Mouse (Mus musculus): ENCODE results near the gene Grin3b. TPM values are rescaled to one million over a fixed set of nuclear protein-coding genes. Genes with fewer than 3 reads are reported as not detected.
A peak's percentile ranks its signal among the peaks of the same experiment; 100 is the strongest.

The Grin3b gene
- polyA plus RNA-seq, 1 experiment: not detected

DNA sequence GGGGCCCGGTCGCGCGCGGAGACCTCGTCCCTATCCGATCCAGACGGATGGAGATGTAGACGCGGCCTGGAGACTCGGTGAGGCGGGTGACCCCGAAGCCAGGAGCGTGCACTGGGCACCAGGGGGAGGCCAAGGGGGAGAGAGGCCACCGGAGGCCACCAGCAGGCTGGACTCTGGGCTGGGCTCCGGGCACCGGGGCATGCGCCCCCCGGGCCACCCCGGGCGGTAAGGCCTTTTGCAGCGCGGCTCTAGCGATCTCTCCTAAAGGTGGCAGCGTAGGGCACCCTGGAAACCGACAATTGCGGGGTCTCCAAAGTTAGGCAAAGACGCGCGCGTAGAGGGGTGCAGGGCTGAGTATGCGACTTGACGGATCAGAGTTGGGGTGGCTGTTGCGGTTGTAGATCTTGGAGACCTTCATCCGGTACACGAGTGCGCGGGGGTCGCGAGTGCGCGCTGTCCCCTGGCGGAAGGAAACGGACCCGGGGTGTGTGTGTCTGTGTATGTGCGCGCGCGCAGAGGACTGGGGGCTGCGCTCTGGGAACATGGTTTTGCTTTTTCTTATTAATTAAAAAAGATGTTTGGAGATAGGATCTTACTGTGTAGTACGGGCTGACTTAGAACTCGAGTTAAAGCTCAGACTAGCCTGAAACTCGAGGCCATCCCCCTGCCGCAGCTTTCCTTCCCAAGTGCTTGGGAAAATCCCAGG, 43.0 kb upstream of the Grin3b start:
- WGBS: under 1% methylated on average over 54 of the region's 54 CpGs
- Histone ChIP-seq H3K4me1 (ENCODE audit: control insufficient read depth, insufficient read depth, low read length) (peaks cover 1% of the 10 kb centered on the region; the same call in 1 of the 2 replicates), H3K4me3 (replicated peaks; ENCODE audit: control insufficient read depth, low read depth, low read length) (peak overlapping the region; percentile 82), H3K27ac (ENCODE audit: control insufficient read depth, insufficient read depth, low read depth, low read length, poor library complexity) (peak overlapping the region; percentile 89)
- TF ChIP-seq CTCF (IDR thresholded peaks at IDR 0.05; ENCODE audit: control insufficient read depth, insufficient read depth, low read length) (no peak), POLR2A (IDR thresholded peaks at IDR 0.05; ENCODE audit: borderline replicate concordance, control insufficient read depth, low read depth, low read length) (peak; percentile 5; the same call in 1 of the 2 replicates)

DNA sequence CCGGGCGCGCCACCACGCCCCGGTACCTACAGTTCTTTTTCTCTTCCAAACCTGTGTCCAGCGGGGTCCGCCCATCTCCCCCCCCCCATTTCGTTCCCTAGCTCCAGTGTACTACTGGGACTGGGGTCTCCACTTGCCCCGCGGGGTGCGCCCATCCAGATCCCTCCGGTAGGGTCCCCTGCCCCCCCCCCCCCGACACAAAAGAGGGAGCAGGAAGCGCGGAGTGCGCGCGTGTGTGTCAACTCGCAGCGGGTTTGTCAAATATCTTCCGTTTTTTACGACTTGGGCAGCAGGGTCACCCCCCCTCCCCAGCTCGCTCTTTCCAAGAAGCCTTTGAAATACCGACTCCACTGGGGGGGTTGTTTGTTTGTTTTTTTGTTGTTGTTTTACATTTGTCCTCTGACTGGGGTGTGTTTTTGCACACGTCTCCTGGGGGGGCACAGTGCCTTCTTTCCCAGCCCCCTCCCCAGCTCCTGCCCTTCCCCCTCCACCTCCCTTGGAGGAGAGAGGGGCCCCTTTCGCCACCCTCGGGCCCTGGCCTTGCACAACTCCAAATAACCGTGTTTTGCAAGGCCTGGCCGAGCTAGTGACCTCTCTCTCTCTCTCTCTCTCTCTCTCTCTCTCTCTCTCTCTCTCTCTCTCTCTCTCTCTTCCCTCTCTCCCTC, 42.4 kb upstream of the Grin3b start:
- WGBS: 1% methylated on average over 29 of the region's 29 CpGs
- 0 out of 2 replicates have a peak, but pooled peaks have one; percentile 7 for TF ChIP-seq POLR2A (IDR thresholded peaks at IDR 0.05; ENCODE audit: borderline replicate concordance, control insufficient read depth, low read depth, low read length)
- TF ChIP-seq CTCF (IDR thresholded peaks at IDR 0.05; ENCODE audit: control insufficient read depth, insufficient read depth, low read length): no peak
- Histone ChIP-seq H3K4me1 (ENCODE audit: control insufficient read depth, insufficient read depth, low read length) (peaks cover 1% of the 10 kb centered on the region), H3K4me3 (replicated peaks; ENCODE audit: control insufficient read depth, low read depth, low read length) (peak overlapping the region; percentile 82), H3K27ac (ENCODE audit: control insufficient read depth, insufficient read depth, low read depth, low read length, poor library complexity) (peak overlapping the region; percentile 89)

DNA sequence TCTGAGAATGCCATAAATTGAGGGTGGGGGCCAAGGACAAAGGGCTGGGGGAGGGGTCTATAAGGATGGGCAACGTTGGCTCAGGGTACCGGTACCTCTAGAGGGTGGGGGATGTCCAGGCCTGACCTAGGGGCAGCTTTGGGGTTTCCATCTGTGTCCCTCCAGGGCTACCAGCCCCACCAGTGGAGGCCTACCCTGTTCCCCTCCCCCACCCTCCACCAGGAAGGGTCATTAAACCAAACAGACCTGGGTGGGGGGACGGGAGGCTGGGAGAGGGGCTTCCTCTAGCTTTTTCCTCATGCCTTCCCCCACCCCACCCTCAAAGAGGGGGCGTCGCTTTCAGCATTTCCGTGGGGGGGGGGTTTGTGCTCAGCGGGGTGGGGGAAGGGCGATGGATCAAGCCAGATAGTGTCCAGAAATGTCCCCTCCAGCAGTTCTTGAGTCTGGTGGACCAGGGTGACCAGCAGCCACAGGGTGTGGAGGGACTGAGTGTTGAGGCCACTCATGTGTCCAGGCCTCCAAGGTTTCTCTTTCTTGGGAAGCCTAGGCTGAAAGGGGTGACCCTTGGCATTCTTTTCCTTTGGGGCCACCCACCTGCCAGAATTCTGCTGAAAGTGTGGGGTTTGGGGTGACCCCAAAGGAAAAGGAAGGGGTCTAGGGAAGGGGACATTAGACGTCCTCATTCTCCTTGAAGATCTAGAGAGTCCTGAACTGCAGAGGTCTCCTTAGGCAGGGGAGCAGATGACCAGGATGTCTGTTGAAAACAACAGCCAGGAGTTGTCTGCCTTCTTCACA, 41.4 kb upstream of the Grin3b start:
- TF ChIP-seq CTCF (IDR thresholded peaks at IDR 0.05; ENCODE audit: control insufficient read depth, insufficient read depth, low read length): no peak
- peak overlapping the region; percentile 89 for H3K27ac ChIP-seq (ENCODE audit: control insufficient read depth, insufficient read depth, low read depth, low read length, poor library complexity)
- H3K4me3 ChIP-seq (replicated peaks; ENCODE audit: control insufficient read depth, low read depth, low read length): peak overlapping the region; percentile 64
- WGBS: 45% methylated on average over 9 of the region's 9 CpGs
- H3K4me1 ChIP-seq (ENCODE audit: control insufficient read depth, insufficient read depth, low read length): peaks cover 5% of the 10 kb centered on the region

DNA sequence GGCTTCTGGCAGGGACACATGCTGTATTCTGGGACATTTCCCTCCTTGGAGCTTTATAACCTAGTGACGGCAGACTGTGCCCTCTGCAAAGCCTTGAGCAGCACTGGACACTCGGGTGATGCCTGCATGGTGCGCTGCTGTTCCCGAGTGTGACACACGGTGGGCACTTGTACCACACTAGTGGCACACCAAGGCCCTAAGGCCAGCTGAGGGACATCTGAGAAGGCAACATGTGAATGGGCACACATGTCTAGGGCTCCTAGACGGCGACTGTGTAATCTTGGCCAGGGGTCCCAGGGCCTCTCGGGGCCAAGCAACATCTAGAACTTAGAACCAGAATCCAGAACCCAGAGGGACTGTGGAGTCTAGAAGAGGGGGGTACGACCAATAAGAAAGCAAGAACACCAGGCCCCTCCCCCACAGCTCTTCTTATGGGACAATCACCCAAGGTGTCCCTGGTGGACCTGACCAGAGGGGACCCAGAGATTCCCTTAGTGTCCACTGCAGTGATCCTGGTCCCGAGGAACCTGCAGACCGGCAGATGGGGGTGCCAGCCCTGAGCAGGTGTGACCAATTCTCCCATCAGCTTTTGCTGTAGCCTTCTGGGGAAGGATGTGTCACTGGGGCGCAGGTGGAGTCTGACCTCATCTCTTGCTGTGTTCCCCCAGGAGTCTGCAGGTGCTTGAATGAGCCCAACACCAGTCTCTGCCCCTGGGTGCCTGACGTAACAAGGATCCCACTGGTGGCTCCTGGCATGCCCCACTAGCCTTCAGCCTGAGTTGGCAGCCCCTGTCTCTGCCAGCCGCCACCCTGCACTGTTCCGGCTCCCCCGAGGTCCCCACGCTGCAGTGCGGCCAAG, 40.3 kb upstream of the Grin3b start:
- H3K4me1 ChIP-seq (ENCODE audit: control insufficient read depth, insufficient read depth, low read length): peaks cover 6% of the 10 kb centered on the region
- no peak overlapping the region for H3K27ac ChIP-seq (ENCODE audit: control insufficient read depth, insufficient read depth, low read depth, low read length, poor library complexity)
- 81% methylated on average over 18 of the region's 18 CpGs for WGBS
- H3K4me3 ChIP-seq (replicated peaks; ENCODE audit: control insufficient read depth, low read depth, low read length): no peak overlapping the region
- TF ChIP-seq CTCF (IDR thresholded peaks at IDR 0.05; ENCODE audit: control insufficient read depth, insufficient read depth, low read length) (no peak), POLR2A (IDR thresholded peaks at IDR 0.05; ENCODE audit: borderline replicate concordance, control insufficient read depth, low read depth, low read length) (no peak)

DNA sequence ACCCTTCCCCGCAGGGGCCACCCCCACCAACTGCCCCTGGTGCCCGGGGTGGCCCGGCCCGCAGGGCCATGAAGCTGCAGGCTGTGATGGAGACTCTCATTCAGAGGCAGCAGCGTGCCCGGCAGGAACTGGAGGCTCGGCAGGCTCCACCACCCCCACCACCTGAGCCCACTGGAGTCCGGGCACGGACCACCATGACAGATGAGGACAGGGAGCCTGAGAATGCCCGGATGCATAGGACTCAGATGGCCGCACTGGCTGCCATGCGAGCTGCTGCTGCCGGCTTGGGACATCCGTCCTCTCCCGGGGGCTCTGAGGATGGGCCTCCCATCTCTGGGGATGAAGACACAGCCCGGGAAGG, 39.7 kb upstream of the Grin3b start:
- TF ChIP-seq CTCF (IDR thresholded peaks at IDR 0.05; ENCODE audit: control insufficient read depth, insufficient read depth, low read length) (no peak), POLR2A (IDR thresholded peaks at IDR 0.05; ENCODE audit: borderline replicate concordance, control insufficient read depth, low read depth, low read length) (no peak)
- 90% methylated on average over 16 of the region's 16 CpGs for WGBS
- Histone ChIP-seq H3K4me1 (ENCODE audit: control insufficient read depth, insufficient read depth, low read length) (peaks cover 6% of the 10 kb centered on the region), H3K27ac (ENCODE audit: control insufficient read depth, insufficient read depth, low read depth, low read length, poor library complexity) (no peak overlapping the region), H3K4me3 (replicated peaks; ENCODE audit: control insufficient read depth, low read depth, low read length) (no peak overlapping the region)

DNA sequence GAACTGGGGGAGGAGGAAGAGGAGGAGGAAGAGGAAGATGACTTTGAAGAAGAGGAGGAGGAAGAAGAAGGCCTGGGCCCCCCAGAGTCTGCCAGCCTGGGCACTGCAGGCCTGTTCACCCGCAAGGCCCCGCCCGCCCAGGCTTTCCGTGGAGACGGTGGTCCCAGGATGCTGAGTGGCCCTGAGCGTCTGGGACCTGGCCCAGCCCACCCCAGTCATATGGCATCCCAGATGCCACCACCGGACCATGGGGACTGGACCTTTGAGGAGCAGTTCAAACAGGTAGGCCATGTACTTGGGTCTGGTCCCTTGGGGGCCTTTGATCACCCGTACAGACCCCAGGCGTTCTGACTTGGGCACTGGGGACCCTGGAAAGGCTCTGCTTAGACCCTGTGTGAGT, 38.7 kb upstream of the Grin3b start:
- 79% methylated on average over 9 of the region's 9 CpGs for WGBS

DNA sequence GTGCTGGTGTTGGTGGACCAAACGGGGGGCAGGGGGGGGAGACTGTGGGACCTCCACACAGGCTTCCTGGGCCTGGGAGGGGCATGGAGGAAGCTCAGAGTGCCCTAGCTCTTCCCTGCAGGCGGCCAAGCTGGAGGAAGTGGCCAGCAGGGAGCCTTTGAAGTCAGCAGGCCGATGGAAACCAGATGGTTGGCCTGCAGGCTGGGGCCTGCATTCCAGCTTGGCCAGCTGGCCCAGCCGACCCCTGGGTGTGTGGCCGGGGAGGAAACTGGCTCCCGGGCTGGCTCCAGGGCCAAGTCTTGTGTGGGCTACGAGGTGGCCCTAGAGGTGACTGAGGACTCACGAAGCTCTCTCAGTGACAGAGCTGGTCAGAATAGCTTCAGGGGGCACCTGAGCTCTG, 37.8 kb upstream of the Grin3b start:
- Histone ChIP-seq H3K27ac (ENCODE audit: control insufficient read depth, insufficient read depth, low read depth, low read length, poor library complexity) (no peak overlapping the region; the same call in 1 of the 2 replicates), H3K4me1 (ENCODE audit: control insufficient read depth, insufficient read depth, low read length) (peaks cover 15% of the 10 kb centered on the region), H3K4me3 (replicated peaks; ENCODE audit: control insufficient read depth, low read depth, low read length) (no peak overlapping the region)
- TF ChIP-seq CTCF (IDR thresholded peaks at IDR 0.05; ENCODE audit: control insufficient read depth, insufficient read depth, low read length) (no peak), POLR2A (IDR thresholded peaks at IDR 0.05; ENCODE audit: borderline replicate concordance, control insufficient read depth, low read depth, low read length) (no peak)
- 52% methylated on average over 8 of the region's 8 CpGs for WGBS

More for the DNA sequence above, 38.7 kb upstream of the Grin3b start:
- Histone ChIP-seq H3K4me3 (replicated peaks; ENCODE audit: control insufficient read depth, low read depth, low read length) (no peak overlapping the region), H3K4me1 (ENCODE audit: control insufficient read depth, insufficient read depth, low read length) (peaks cover 11% of the 10 kb centered on the region), H3K27ac (ENCODE audit: control insufficient read depth, insufficient read depth, low read depth, low read length, poor library complexity) (peak overlapping the region; percentile 0; the same call in 1 of the 2 replicates)
- TF ChIP-seq CTCF (IDR thresholded peaks at IDR 0.05; ENCODE audit: control insufficient read depth, insufficient read depth, low read length) (no peak), POLR2A (IDR thresholded peaks at IDR 0.05; ENCODE audit: borderline replicate concordance, control insufficient read depth, low read depth, low read length) (no peak)

Data from bone marrow, adult 2 months (tissue).